Mouse (Mus musculus): Measurements from ENCODE around the gene Slc37a1.
A peak's percentile ranks its signal among the peaks of the same experiment; 100 is the strongest.

Gene Slc37a1

GRCm38 (mm10) chr17:31318906-31319767 lies 32.5 kb downstream of the Slc37a1 start:
- DNase-seq = no peak

DNA sequence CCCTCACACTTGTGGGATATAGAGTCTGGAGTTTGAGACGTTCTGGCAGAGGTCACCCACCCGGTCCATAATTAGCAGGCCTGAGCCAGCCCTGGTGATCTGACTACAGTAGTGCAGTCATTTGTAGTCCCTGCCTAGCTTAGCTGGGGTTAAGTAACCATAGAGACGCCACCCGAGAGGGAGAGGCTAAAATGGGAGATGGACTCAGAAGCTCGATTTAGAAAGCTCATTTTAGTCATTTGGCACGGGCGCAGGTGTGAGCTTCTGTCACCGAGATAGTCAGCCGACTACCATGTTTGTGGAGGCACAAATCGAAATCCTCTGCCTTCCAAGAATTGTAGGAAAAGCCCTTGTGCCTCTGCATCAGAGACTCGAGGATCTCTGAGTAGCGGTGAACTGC lies 34.8 kb downstream of the Slc37a1 start:
- no peak for DNase-seq

- no peak for DNase-seq
Measured at GRCm38 (mm10) chr17:31322446-31322845, 35.9 kb downstream of the Slc37a1 start.

DNA sequence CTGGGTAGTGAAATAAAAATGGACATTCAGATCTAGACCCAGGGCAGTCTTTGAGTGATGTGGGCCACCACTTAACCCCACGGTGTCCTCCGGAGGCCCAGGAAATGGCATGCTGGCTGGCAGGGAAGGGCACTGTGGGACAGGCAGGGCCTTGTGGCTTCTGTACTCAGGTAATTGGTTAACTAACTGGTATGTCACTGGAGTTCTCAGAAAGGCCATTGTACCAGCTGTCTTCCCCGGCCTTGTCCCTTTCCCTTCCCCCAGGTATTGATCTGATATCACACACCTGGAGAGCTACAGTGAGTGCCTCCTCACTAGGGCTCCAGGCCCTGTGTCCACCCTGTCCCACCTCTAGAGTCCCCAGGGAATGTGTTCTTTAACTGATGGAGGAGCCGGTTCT lies 36.8 kb downstream of the Slc37a1 start:
- DNase-seq = no peak

DNA sequence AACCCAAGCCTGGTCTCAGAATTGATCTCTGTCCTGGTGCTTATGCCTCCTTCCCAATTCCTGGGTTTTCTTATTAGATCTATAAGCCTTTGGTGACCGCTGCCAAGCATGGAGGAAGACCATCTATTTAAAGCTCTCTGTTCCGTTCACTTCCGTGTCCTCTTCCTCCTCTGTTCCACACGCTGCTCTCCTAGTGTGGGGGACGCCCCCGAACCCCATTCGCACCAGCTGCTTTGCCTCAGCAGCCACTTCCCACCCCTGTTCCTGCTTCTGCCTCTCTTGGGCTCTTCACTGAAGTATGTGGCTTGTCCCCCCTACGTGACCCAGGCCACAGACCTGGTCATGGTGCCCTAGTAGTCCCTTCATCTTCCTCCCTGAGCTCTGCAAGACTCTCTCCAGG lies 37.6 kb downstream of the Slc37a1 start:
- DNase-seq = no peak

DNA sequence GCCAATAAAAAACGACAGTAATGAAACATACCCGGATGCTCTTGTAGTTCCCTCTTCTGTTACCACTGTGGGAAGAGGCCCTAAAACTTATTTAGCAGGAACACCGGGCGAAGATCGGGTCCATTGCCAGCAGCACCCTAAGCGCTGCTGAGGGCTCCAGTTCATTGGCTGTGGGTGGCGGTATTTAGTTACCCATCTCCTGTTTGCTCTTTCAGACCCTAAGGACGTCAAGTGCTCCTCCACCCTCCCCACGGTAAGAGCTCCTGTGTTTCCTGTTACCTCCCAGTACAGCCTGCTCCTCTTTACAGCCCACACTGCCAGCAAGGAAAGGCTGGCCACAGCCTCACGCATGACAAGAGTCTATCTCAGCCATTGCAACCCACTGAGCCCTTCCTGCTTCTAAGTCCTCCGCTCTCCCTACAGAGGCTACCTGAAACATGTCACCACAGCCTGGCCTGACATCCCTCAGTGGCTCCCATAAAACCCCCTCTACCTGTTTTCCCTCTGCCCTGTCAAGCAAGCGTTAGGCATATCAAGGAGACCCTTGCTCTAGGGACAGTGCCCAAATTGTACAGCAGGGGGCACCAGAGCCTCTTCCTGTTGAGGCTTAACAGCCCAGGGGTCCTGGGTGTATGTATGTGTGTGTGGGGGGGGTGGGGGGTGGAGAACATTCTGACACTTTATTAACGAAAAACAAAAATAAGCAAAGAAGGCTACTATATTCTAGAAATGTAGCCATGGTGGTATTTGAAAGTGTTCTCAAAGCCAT lies 39.0 kb downstream of the Slc37a1 start:
- peak in 1 of 2 experiments; percentile 51 for DNase-seq

GRCm38 (mm10) chr17:31326220-31326852 lies 39.7 kb downstream of the Slc37a1 start:
- no peak for DNase-seq

GRCm38 (mm10) chr17:31328466-31328865 lies 41.9 kb downstream of the Slc37a1 start:
- DNase-seq = no peak

- DNase-seq = peak in 1 of 2 experiments; percentile 32
Measured at GRCm38 (mm10) chr17:31330622-31331021, 44.0 kb downstream of the Slc37a1 start.

- DNase-seq = no peak
Measured at GRCm38 (mm10) chr17:31331273-31331672, 44.7 kb downstream of the Slc37a1 start.

DNA sequence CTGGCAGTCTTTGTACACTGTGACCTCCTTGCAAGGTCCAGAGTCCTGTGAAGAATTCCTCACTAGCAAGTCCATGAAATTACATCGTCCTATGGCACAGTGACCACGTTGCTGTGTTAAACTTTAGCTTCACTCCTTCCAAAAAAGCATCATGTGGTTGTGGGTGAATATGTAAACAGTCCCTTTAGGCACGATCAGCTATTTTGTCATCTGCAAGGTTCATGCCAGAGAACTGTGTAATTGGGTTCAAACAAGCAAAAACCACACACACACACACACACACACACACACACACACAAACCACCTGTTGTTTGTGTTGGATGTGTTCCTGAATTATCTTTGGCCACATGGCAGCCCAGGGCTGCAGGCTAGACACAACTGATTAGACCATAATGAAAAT lies 45.3 kb downstream of the Slc37a1 start:
- no peak for DNase-seq

DNA sequence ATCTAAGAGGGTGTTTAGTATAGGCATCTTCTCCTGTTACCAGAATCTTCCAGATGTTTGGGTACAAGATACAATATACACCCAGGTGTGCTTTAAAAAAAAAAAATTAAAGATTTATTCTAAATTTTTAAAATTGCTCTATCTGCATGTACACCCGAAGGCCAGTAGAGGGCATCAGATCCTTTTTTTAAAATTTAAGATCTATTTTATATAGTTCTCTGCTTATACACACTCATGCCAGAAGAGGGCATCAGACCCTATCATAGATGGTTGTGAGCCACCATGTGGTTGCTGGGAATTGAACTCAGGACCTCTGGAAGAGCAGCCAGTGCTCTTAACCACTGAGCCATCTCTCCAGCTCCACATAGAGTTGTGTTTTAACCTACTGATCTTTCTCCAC lies 45.7 kb downstream of the Slc37a1 start:
- no peak for DNase-seq

GRCm38 (mm10) chr17:31334509-31335260 lies 48.1 kb downstream of the Slc37a1 start:
- DNase-seq = no peak

DNA sequence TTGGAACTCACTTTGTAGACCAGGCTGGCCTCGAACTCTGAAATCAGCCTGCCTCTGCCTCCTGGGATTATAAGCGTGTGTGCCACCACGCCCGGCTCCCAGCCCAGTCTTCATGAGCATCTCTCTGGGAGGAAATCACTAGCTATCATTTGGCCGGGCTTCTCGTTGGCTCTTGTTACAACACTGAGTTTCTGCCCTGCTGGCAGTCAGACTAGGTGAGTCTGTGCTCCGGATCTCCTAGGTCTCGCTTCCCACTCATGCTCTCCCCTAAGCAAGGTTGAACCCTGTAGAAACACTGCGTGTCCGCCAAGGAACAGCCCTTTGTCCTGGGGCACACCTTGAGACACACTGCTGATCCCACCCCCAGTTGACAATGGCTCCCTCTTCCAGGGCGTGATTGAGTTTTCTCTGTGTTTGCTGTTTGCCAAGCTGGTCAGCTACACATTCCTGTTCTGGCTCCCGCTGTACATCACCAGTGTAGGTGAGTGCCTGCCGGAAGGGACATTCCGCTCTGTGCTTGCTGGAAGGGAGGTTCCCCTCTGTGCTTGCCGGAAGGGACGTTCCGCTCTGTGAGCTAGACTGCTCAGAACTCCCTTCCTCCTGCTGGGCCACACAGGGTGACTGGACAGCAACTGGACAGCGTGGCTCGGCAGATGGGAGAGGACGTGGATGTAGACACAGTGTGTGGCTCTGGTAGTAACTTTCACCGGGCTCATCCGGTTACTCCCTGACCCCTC lies 48.9 kb downstream of the Slc37a1 start:
- no peak for DNase-seq

- no peak for DNase-seq
Measured at GRCm38 (mm10) chr17:31339769-31340168, 53.2 kb downstream of the Slc37a1 start.

DNA sequence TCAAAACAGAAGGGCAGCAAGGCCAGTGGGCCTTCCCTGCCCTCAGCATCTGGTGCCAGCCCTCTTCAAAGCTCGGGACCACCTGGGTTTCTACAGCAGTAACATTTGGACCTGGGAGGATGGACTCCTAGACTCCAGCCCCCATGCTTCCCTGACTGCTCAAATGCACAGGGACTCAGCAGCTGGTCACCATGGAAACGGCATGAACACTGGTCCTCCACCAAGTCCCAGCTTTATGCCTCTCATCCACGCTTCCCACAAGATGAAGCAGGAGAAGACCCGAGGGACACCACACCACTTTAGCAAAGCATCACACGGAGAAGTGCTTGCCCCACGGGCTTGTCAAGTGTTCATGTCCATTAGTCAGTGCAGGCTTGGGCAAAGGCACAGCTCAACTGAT lies 55.6 kb downstream of the Slc37a1 start:
- DNase-seq = no peak

DNA sequence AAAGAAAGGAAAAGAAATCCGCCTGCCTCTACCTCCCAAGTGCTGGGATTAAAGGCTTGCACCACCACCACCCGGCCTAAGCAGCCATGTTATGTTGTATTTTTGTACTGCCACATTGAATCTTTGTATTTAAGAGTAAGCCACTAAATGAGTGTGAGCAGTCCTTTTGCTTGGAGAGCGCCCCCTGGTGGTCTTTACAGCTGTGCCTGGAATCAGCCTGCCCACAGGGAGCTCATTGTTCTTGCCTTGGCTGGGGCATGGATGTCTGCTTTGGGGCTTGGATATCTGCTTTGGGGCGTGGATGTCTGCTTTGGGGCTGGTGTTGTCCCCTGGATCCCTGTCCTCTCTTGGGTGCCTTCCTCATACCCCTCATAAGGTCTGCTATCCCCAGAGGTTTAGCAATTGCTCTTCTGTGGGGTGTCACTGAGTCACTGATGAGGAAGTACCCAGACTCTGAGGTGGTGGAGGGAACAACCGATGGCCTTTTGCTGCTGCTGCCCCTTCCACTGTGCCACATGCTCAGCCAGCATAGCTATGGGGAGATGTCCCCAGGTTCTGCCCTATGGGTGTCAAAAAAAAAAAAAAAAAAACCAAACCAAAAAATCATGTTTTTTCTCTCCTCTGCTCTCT lies 57.7 kb downstream of the Slc37a1 start:
- DNase-seq = peak; percentile 33 to 41

DNA sequence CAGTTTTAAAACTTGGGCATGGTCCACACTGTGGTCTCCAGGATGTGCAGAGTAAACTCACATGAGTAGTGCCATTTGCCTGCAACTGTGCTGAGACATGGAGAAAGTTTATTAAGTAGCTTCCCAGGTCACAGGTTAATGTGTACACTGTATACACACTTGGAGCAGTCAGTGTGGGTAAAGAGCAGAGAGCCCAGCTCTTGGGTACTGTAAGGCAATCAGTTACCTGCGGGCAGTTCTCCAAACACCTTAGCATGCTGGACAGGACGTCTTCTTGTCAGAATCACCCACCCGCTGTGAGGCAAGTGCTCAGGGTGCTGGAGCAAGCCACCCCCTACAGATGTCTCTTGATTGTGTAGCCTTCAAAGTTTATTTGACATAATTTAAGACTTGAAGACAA lies 58.2 kb downstream of the Slc37a1 start:
- DNase-seq = no peak

DNA sequence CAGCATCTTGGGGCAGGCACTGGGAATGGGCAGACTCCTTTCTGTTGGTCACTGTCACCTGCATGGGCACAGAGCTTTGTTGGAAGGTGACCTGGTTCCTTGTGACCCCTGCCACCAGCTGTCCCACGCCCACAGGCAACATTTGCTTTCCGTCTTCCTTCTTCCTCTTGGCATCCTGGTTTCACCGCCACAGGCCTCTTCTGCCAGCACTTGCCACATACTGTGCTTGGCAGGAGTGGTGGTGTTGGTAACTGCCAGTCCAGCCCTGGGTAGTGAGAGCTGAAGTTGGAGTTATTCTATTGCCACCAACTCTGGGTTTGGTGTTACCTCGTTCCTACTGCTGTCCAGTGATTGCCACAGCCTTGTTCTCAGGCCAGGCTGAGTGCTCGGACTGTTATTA lies 61.5 kb downstream of the Slc37a1 start:
- no peak for DNase-seq

DNA sequence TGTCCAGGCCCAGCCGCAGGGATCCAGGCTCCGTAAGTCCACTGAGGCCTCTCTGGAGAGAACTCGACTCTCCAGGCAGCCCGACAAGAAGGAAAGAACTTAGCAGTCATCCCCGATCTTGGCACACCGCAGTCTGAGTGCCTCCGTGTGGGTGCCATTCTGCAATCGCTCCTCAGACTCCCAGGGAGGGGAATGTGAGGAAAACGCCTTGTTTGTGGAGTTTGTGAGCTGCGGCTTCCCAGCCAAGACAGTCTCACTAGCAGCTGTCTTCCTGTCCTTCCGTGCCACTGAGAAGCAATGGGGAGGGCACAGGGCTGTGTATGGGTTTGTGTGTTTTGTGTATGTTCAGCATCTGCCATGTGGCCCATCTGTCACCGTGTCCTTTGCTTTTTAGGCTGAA lies 62.8 kb downstream of the Slc37a1 start:
- DNase-seq = no peak

- DNase-seq = no peak
Measured at GRCm38 (mm10) chr17:31351984-31352383, 65.4 kb downstream of the Slc37a1 start.

DNA sequence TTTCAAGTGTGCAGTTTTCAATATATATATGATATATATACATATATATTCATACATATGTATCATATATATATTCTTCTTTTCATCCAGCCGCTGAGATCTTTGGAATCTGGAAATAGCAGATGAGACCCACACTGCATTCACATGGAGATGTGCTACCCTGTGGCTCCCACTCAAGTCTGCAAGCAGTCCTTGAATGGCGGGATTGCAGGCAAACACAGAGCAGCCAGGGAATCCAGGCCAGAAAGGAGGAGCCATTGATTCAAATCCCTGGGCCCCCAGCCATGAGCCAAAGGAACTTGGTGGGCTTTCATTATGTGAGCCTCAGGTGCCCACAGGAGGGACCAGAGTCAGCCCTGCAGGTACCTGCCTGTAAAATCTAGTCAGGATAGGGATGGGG lies 66.7 kb downstream of the Slc37a1 start:
- no peak for DNase-seq

Measured in thymus, adult 18-20 months (tissue).